Mouse (Mus musculus) liver, embryonic 16.5 days (tissue): ENCODE results near the gene Dnajc6. TPM values are rescaled to one million over a fixed set of nuclear protein-coding genes. Genes with fewer than 3 reads are reported as not detected.

Experiments used
- ATAC-seq: fragments of 200-750 bp; cut with Nextera tagmentation; 2 replicates; pipeline ENCODE4 v1.8.0; 2017; ENCODE audit warnings: low read depth, mild to moderate bottlenecking, moderate number of reproducible peaks, moderate library complexity
- H3K27ac ChIP-seq: fragments of 300-500 bp; sonication (generic); 2 replicates; pipeline ENCODE4 v1.5.1; 2014; ENCODE audit warnings: mild to moderate bottlenecking, low read length
- H3K27me3 ChIP-seq: fragments of 300-500 bp; sonication (generic); 2 replicates; pipeline ENCODE4 v1.6.1; 2014; ENCODE audit warnings: low read depth, low read length, mixed read lengths; ENCODE audit not compliant: control insufficient read depth, insufficient read depth
- H3K36me3 ChIP-seq: fragments of 300-500 bp; sonication (generic); 2 replicates; pipeline ENCODE4 v1.6.1; 2014; ENCODE audit warnings: mild to moderate bottlenecking; ENCODE audit not compliant: control insufficient read depth, insufficient read depth
- H3K4me1 ChIP-seq: fragments of 300-500 bp; sonication (generic); 2 replicates; pipeline ENCODE4 v1.6.1; 2014; ENCODE audit warnings: low read depth, low read length, mixed read lengths; ENCODE audit not compliant: control insufficient read depth
- H3K4me2 ChIP-seq: fragments of 300-500 bp; sonication (generic); 2 replicates; pipeline ENCODE4 v1.6.1; 2014; ENCODE audit warnings: low read depth, low read length, mixed read lengths
- H3K4me3 ChIP-seq: fragments of 300-500 bp; sonication (generic); 2 replicates; pipeline ENCODE4 v1.5.1; 2014; ENCODE audit warnings: low read depth, mild to moderate bottlenecking, low read length
- H3K9ac ChIP-seq: fragments of 300-500 bp; sonication (generic); 2 replicates; pipeline ENCODE4 v1.6.1; 2014; ENCODE audit warnings: low read depth, low read length
- H3K9me3 ChIP-seq: fragments of 300-500 bp; sonication (generic); replicated peaks from 2 replicates; pipeline ENCODE4 v1.6.1; 2016; ENCODE audit warnings: low read length; ENCODE audit not compliant: control insufficient read depth
- WGBS: fragments of 180-500 bp; shearing (Covaris S2); extraction: QIAGEN DNeasy Blood & Tissue Kit; methylation state at CpG from one replicate; pipeline ENCODE4 v1.1.7; 2014; ENCODE audit not compliant: insufficient replicate concordance; 5-methylcytosine and 5-hydroxymethylcytosine counted together
- polyA plus RNA-seq: library from polyadenylated mRNA; unstranded; fragments of >200 nt; fragmentation: Nextera tagmentation; extraction: Ambion mirVana; gene quantifications from 2 replicates; pipeline ENCODE4 v1.2.1, GENCODE M21; 2015

Gene Dnajc6
- polyA plus RNA-seq, 1 experiment from 2014 or later = 0.26 TPM

- Histone ChIP-seq H3K4me3 (no peak overlapping the region), H3K9me3 (no peaks in the 10 kb centered on the region), H3K9ac (no peak overlapping the region), H3K27me3 (no peaks in the 10 kb centered on the region), H3K36me3 (no peaks in the 10 kb centered on the region), H3K27ac (no peak overlapping the region), H3K4me2 (no peak overlapping the region), H3K4me1 (no peaks in the 10 kb centered on the region)
- WGBS = 46% methylated on average over 1 of the region's 1 CpGs
- ATAC-seq = no peak
Observed at GRCm38 (mm10) chr4:101460114-101460513, 36.3 kb upstream of the Dnajc6 start.

- H3K27me3 ChIP-seq = no peaks in the 10 kb centered on the region
- ATAC-seq = no peak
- H3K27ac ChIP-seq = no peak overlapping the region
- no peaks in the 10 kb centered on the region for H3K4me1 ChIP-seq
- no peak overlapping the region for H3K4me2 ChIP-seq
- 61% methylated on average over 2 of the region's 2 CpGs for WGBS
- no peaks in the 10 kb centered on the region for H3K36me3 ChIP-seq
- no peak overlapping the region for H3K4me3 ChIP-seq
- H3K9me3 ChIP-seq = no peaks in the 10 kb centered on the region
- no peak overlapping the region for H3K9ac ChIP-seq
Observed at GRCm38 (mm10) chr4:101462065-101462464, 34.4 kb upstream of the Dnajc6 start.

GRCm38 (mm10) chr4:101466264-101466663, 30.2 kb upstream of the Dnajc6 start:
- WGBS = 65% methylated on average over 3 of the region's 3 CpGs
- no peaks in the 10 kb centered on the region for H3K27me3 ChIP-seq
- no peak overlapping the region for H3K9ac ChIP-seq
- H3K4me3 ChIP-seq = no peak overlapping the region
- no peak for ATAC-seq
- no peaks in the 10 kb centered on the region for H3K9me3 ChIP-seq
- H3K4me2 ChIP-seq = no peak overlapping the region
- H3K27ac ChIP-seq = no peak overlapping the region
- H3K36me3 ChIP-seq = no peaks in the 10 kb centered on the region
- no peaks in the 10 kb centered on the region for H3K4me1 ChIP-seq

- Histone ChIP-seq H3K9ac (no peak overlapping the region), H3K4me2 (no peak overlapping the region), H3K4me3 (no peak overlapping the region), H3K4me1 (no peaks in the 10 kb centered on the region), H3K27me3 (no peaks in the 10 kb centered on the region), H3K27ac (no peak overlapping the region), H3K9me3 (no peaks in the 10 kb centered on the region), H3K36me3 (no peaks in the 10 kb centered on the region)
- 64% methylated on average over 5 of the region's 5 CpGs for WGBS
- no peak for ATAC-seq
Observed at GRCm38 (mm10) chr4:101469242-101469641, 27.2 kb upstream of the Dnajc6 start.

GRCm38 (mm10) chr4:101470543-101470942, 25.9 kb upstream of the Dnajc6 start:
- no peak overlapping the region for H3K4me3 ChIP-seq
- no peak overlapping the region for H3K9ac ChIP-seq
- ATAC-seq = no peak
- H3K27ac ChIP-seq = no peak overlapping the region
- no peaks in the 10 kb centered on the region for H3K27me3 ChIP-seq
- no peaks in the 10 kb centered on the region for H3K9me3 ChIP-seq
- WGBS = 31% methylated on average over 5 of the region's 5 CpGs
- no peak overlapping the region for H3K4me2 ChIP-seq
- no peaks in the 10 kb centered on the region for H3K36me3 ChIP-seq
- H3K4me1 ChIP-seq = no peaks in the 10 kb centered on the region

- Histone ChIP-seq H3K9me3 (no peaks in the 10 kb centered on the region), H3K4me2 (no peak overlapping the region), H3K9ac (no peak overlapping the region), H3K27me3 (no peaks in the 10 kb centered on the region), H3K27ac (no peak overlapping the region), H3K4me3 (no peak overlapping the region), H3K4me1 (no peaks in the 10 kb centered on the region), H3K36me3 (no peaks in the 10 kb centered on the region)
- 58% methylated on average over 3 of the region's 3 CpGs for WGBS
- ATAC-seq = no peak
Observed at GRCm38 (mm10) chr4:101472767-101473166, 23.7 kb upstream of the Dnajc6 start.

GRCm38 (mm10) chr4:101490320-101490917, 6.0 kb upstream of the Dnajc6 start:
- Histone ChIP-seq H3K27me3 (peaks cover 9% of the 10 kb centered on the region), H3K4me1 (no peaks in the 10 kb centered on the region), H3K27ac (no peak overlapping the region), H3K4me2 (no peak overlapping the region), H3K9ac (no peak overlapping the region), H3K36me3 (no peaks in the 10 kb centered on the region), H3K4me3 (no peak overlapping the region), H3K9me3 (no peaks in the 10 kb centered on the region)
- 64% methylated on average over 8 of the region's 8 CpGs for WGBS
- no peak for ATAC-seq

- Histone ChIP-seq H3K9me3 (no peaks in the 10 kb centered on the region), H3K27me3 (peaks cover 22% of the 10 kb centered on the region)
Observed at GRCm38 (mm10) chr4:101491704-101492103, 4.7 kb upstream of the Dnajc6 start.

GRCm38 (mm10) chr4:101493611-101494197, 2.7 kb upstream of the Dnajc6 start:
- no peak for ATAC-seq
- Histone ChIP-seq H3K4me3 (no peak overlapping the region), H3K9ac (no peak overlapping the region), H3K27me3 (peaks cover 40% of the 10 kb centered on the region), H3K27ac (no peak overlapping the region), H3K9me3 (no peaks in the 10 kb centered on the region), H3K4me1 (no peaks in the 10 kb centered on the region), H3K36me3 (no peaks in the 10 kb centered on the region), H3K4me2 (no peak overlapping the region)

More at GRCm38 (mm10) chr4:101491704-101492103, 4.7 kb upstream of the Dnajc6 start:
- no peaks in the 10 kb centered on the region for H3K4me1 ChIP-seq
- WGBS = 42% methylated on average over 6 of the region's 6 CpGs
- H3K4me3 ChIP-seq = no peak overlapping the region
- H3K36me3 ChIP-seq = no peaks in the 10 kb centered on the region
- no peak overlapping the region for H3K4me2 ChIP-seq
- H3K9ac ChIP-seq = no peak overlapping the region
- H3K27ac ChIP-seq = no peak overlapping the region
- ATAC-seq = no peak
